Mouse (Mus musculus) stomach, embryonic 15.5 days (tissue): Measurements from ENCODE around the gene Gm44511. TPM values are rescaled to one million over a fixed set of nuclear protein-coding genes. Genes with fewer than 3 reads are reported as not detected.
"Not testable (repeated sequence)": the region's sequence is repeated elsewhere in the genome, so short reads cannot be mapped to it uniquely, and the experiment has no call there.

Source experiments
- ATAC-seq: fragments of 200-750 bp; cut with Nextera tagmentation; 2 replicates; pipeline ENCODE4 v1.8.0; 2017; ENCODE audit warnings: low read depth, moderate number of reproducible peaks, moderate TSS enrichment; ENCODE audit not compliant: insufficient read depth, low FRiP score
- H3K27ac ChIP-seq: fragments of 300-500 bp; sonication (generic); 2 replicates; pipeline ENCODE4 v1.5.1; 2015; ENCODE audit warnings: mild to moderate bottlenecking, inconsistent platforms
- H3K27me3 ChIP-seq: fragments of 300-500 bp; sonication (generic); replicated peaks from 2 replicates; pipeline ENCODE4 v1.6.1; 2015; ENCODE audit warnings: inconsistent platforms
- H3K36me3 ChIP-seq: fragments of 300-500 bp; sonication (generic); 2 replicates; pipeline ENCODE4 v1.6.1; 2015; ENCODE audit warnings: inconsistent platforms
- H3K4me1 ChIP-seq: fragments of 300-500 bp; sonication (generic); 2 replicates; pipeline ENCODE4 v1.6.1; 2015; ENCODE audit warnings: inconsistent platforms
- H3K4me2 ChIP-seq: fragments of 300-500 bp; sonication (generic); 2 replicates; pipeline ENCODE4 v1.6.1; 2015; ENCODE audit warnings: mild to moderate bottlenecking, inconsistent platforms
- H3K4me3 ChIP-seq: fragments of 300-500 bp; sonication (generic); replicated peaks from 2 replicates; pipeline ENCODE4 v1.5.1; 2015; ENCODE audit warnings: inconsistent platforms
- H3K9ac ChIP-seq: fragments of 300-500 bp; sonication (generic); 2 replicates; pipeline ENCODE4 v1.6.1; 2015; ENCODE audit warnings: inconsistent platforms
- H3K9me3 ChIP-seq: fragments of 300-500 bp; sonication (generic); 2 replicates; pipeline ENCODE4 v1.6.1; 2016; ENCODE audit warnings: inconsistent platforms
- WGBS: fragments of 180-500 bp; shearing (Covaris S2); methylation state at CpG from one replicate; pipeline ENCODE4 v1.1.7; 2015; 5-methylcytosine and 5-hydroxymethylcytosine counted together
- polyA plus RNA-seq: library from polyadenylated mRNA; unstranded; fragments of >200 nt; fragmentation: Nextera tagmentation; extraction: Ambion mirVana; gene quantifications from 2 replicates; pipeline ENCODE4 v1.2.1, GENCODE M21; 2015

The Gm44511 gene
- polyA plus RNA-seq, 1 experiment from 2014 or later, result not detected

GRCm38 (mm10) chr6:128796321-128796955 lies 29.7 kb downstream of the Gm44511 start:
- no peak overlapping the region for H3K9ac ChIP-seq
- no peaks in the 10 kb centered on the region for H3K36me3 ChIP-seq
- no peak overlapping the region for H3K27ac ChIP-seq
- H3K27me3 ChIP-seq, result no peaks in the 10 kb centered on the region
- H3K9me3 ChIP-seq, result no peaks in the 10 kb centered on the region
- no peak for ATAC-seq
- peaks cover 7% of the 10 kb centered on the region for H3K4me1 ChIP-seq
- no peak overlapping the region for H3K4me3 ChIP-seq
- no peak overlapping the region for H3K4me2 ChIP-seq
- WGBS, result 62% methylated on average over 8 of the region's 8 CpGs

- ATAC-seq, result peak; percentile 67
- Histone ChIP-seq H3K27me3 (no peaks in the 10 kb centered on the region), H3K4me2 (no peak overlapping the region), H3K9me3 (no peaks in the 10 kb centered on the region), H3K4me1 (peaks cover 7% of the 10 kb centered on the region), H3K4me3 (no peak overlapping the region), H3K9ac (no peak overlapping the region), H3K27ac (no peak overlapping the region; the same call in 1 of the 2 replicates), H3K36me3 (no peaks in the 10 kb centered on the region)
- 26% methylated on average over 6 of the region's 6 CpGs for WGBS
These were observed 32.4 kb downstream of the Gm44511 start for GRCm38 (mm10) chr6:128793734-128794133.

- H3K4me1 ChIP-seq, H3K27ac ChIP-seq, H3K27me3 ChIP-seq, H3K36me3 ChIP-seq, H3K9ac ChIP-seq, H3K4me3 ChIP-seq, H3K4me2 ChIP-seq, H3K9me3 ChIP-seq, ATAC-seq: not testable (repeated sequence)
- WGBS, result 80% methylated on average over 4 of the region's 4 CpGs
These were observed 35.6 kb downstream of the Gm44511 start for GRCm38 (mm10) chr6:128790491-128790994.

GRCm38 (mm10) chr6:128789115-128789514 lies 37.0 kb downstream of the Gm44511 start, which contains the start of gene Klrb1c:
Gene Klrb1c, minus strand, starts transcription at chr6:128789215.
- no peak within 1 kb of the TSS for H3K4me2 ChIP-seq
- H3K27ac ChIP-seq, result no peak within 1 kb of the TSS
- no peaks in the 10 kb centered on the region for H3K27me3 ChIP-seq
- ATAC-seq, result no peak
- H3K4me3 ChIP-seq, result no peak within 1 kb of the TSS
- no peak within 1 kb of the TSS for H3K9ac ChIP-seq
- no peaks in the 10 kb centered on the region for H3K36me3 ChIP-seq
- WGBS, result 88% methylated on average over 2 of the region's 2 CpGs
- no peaks in the 10 kb centered on the region for H3K9me3 ChIP-seq
- no peaks in the 10 kb centered on the region; the same call in 1 of the 2 replicates for H3K4me1 ChIP-seq

- H3K27me3 ChIP-seq, result no peaks in the 10 kb centered on the region
- no peaks in the 10 kb centered on the region for H3K36me3 ChIP-seq
- H3K4me3 ChIP-seq, result no peak overlapping the region
- H3K9me3 ChIP-seq, result no peaks in the 10 kb centered on the region
- no peak overlapping the region for H3K4me2 ChIP-seq
- no peak overlapping the region for H3K9ac ChIP-seq
- no peaks in the 10 kb centered on the region for H3K4me1 ChIP-seq
- ATAC-seq, result no peak
- no peak overlapping the region for H3K27ac ChIP-seq
- 100% methylated on average over 1 of the region's 1 CpGs for WGBS
These were observed 37.6 kb downstream of the Gm44511 start for GRCm38 (mm10) chr6:128788517-128788916.

- H3K9me3 ChIP-seq, ATAC-seq, H3K27ac ChIP-seq, H3K36me3 ChIP-seq, H3K27me3 ChIP-seq, H3K9ac ChIP-seq, H3K4me3 ChIP-seq, H3K4me1 ChIP-seq, H3K4me2 ChIP-seq: not testable (repeated sequence)
- 82% methylated on average over 1 of the region's 1 CpGs for WGBS
These were observed 39.7 kb downstream of the Gm44511 start for GRCm38 (mm10) chr6:128786396-128786795.

DNA sequence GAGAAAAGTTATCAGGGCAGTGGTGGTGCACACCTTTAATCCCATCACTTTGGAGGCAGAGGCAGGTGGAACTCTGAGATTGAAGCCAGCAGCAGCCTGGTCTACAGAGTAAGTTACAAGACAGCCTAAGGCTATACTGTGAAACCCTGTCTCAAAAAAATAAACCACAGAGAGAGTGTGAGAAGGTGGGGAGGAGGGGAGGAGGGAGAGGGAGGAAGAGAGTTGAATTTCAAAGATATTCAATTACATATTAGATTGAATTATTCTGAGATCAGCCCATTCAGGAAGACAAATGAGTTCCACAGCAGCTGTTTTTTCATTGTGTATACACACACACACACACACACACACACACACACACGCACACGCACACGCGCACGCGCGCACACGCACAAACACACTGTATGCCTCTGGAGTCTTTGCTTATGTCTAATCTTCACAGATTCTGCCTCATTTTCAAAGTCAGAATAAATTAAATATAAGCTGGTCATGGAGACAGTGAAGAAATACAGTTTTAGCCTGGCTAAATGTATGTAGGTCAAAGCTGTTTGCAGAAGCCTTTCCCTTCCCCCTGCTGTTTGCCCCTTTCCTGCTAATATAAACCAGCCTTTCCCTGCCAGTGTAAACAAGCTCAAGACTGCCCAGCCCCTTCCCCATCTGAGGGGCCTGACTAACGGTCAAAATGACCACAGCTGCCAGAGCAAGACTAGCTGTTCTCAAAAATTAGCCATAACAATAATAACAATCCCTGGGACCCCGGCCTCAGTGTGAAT lies 56.4 kb downstream of the Gm44511 start:
- Histone ChIP-seq H3K36me3 (no peaks in the 10 kb centered on the region), H3K4me3 (no peak overlapping the region), H3K4me2 (peak overlapping the region; percentile 23), H3K27me3 (no peaks in the 10 kb centered on the region), H3K4me1 (no peaks in the 10 kb centered on the region), H3K27ac (peak overlapping the region; percentile 65), H3K9ac (no peak overlapping the region), H3K9me3 (no peaks in the 10 kb centered on the region)
- WGBS, result 51% methylated on average over 10 of the region's 10 CpGs
- ATAC-seq, result peak; percentile 44; the same call in 1 of the 2 replicates

DNA sequence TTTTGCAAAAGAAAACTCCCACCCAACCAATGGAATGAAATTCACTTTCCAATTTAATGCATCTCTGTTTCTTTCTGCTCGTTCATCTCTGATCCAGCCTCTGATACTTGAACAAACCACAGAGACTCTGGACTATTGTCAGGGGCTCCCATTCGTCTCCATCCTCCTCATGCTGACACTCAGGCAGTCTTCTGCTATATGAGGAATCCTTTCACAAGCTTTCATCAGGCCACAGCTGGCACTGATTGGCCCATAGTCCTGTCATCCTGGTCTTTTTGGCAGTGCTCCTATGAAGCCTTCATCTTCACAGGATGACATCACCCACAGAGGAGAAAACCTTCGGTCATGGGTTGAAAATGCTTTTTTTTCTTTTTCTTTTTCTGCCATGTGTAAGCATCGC lies 58.1 kb downstream of the Gm44511 start:
- Histone ChIP-seq H3K27me3 (no peaks in the 10 kb centered on the region), H3K27ac (no peak overlapping the region), H3K36me3 (no peaks in the 10 kb centered on the region), H3K9me3 (no peaks in the 10 kb centered on the region), H3K4me1 (no peaks in the 10 kb centered on the region), H3K4me3 (no peak overlapping the region), H3K9ac (no peak overlapping the region), H3K4me2 (no peak overlapping the region)
- no peak for ATAC-seq
- WGBS, result 80% methylated on average over 4 of the region's 4 CpGs

DNA sequence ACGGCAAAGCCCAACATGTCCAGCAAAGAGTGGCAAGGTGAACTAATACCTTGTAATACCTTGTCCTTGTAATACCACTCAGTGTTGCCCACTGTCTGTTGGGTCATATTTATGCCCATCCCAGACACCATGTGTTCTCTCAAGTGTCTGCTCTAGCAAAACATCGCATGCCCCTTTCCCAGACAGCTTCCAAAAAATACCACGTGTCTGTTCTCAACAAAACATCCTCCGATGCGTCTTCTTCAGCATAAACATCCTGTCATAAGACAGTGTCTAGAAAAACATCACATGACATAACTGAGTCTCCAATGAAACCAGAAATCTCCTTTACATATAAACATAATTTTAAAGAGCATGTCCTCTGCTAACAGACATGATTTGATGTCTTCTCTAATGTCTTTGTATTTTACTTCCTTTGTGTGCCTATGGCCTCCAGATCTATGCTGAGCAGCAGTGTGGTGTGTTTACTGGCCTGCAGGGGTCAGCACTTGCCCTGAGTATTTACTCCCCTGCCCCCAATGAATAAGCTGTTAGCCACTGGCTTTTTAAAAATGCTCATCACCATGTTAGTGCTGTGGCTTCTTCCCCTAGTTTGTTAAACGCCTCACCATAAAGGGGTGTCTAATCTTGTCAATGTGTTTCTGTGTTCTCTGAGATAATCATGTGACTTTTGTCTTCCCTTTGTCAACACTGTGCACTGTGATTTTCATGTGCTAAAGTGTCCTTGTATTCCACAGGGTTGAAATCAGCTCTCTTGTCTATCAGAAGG lies 59.4 kb downstream of the Gm44511 start:
- H3K9me3 ChIP-seq, H3K4me3 ChIP-seq, H3K4me2 ChIP-seq, H3K36me3 ChIP-seq, H3K27ac ChIP-seq, H3K4me1 ChIP-seq, ATAC-seq, H3K9ac ChIP-seq, H3K27me3 ChIP-seq: not testable (repeated sequence)
- 54% methylated on average over 6 of the region's 6 CpGs for whole genome bisulfite sequencing

- WGBS, result 87% methylated on average over 1 of the region's 1 CpGs
- Histone ChIP-seq H3K4me2 (no peak overlapping the region), H3K4me3 (no peak overlapping the region), H3K27ac (no peak overlapping the region), H3K4me1 (no peaks in the 10 kb centered on the region; the same call in 1 of the 2 replicates), H3K36me3 (no peaks in the 10 kb centered on the region), H3K9ac (no peak overlapping the region), H3K9me3 (no peaks in the 10 kb centered on the region), H3K27me3 (no peaks in the 10 kb centered on the region)
- no peak for ATAC-seq
These were observed 60.9 kb downstream of the Gm44511 start for GRCm38 (mm10) chr6:128765211-128765610.

DNA sequence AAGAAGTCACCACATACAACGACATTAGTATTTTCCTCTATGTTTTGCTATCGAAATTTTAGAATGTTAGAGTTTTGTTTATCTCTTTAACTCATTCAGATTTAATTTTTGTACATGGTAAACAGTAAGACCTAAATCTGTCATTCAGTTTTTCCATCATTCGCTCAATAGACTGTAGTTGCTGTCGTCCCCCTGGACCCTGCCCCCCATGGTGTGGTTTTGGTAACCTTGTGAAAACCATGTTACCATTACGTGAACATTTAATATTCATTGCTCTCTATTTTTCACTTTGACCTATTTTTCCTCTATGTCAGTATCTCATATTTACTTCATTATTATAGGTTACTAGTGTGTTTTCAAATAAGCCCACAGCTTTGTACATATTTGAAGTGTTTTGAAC lies 61.5 kb downstream of the Gm44511 start:
- Histone ChIP-seq H3K36me3 (no peaks in the 10 kb centered on the region), H3K27ac (peak overlapping the region; percentile 21; the same call in 1 of the 2 replicates), H3K9ac (peak overlapping the region; percentile 2; the same call in 1 of the 2 replicates), H3K4me2 (peak overlapping the region; percentile 44), H3K4me3 (peak overlapping the region; percentile 40), H3K27me3 (no peaks in the 10 kb centered on the region), H3K9me3 (no peaks in the 10 kb centered on the region), H3K4me1 (no peaks in the 10 kb centered on the region; the same call in 1 of the 2 replicates)
- WGBS, result 23% methylated on average over 5 of the region's 5 CpGs
- no peak for ATAC-seq
